Mouse (Mus musculus): Measurements from ENCODE around the gene Grid1. TPM values are rescaled to one million over a fixed set of nuclear protein-coding genes. Genes with fewer than 3 reads are reported as not detected.

Grid1 gene
- polyA plus RNA-seq, 1 experiment from 2014 or later: 0.65 TPM

DNA sequence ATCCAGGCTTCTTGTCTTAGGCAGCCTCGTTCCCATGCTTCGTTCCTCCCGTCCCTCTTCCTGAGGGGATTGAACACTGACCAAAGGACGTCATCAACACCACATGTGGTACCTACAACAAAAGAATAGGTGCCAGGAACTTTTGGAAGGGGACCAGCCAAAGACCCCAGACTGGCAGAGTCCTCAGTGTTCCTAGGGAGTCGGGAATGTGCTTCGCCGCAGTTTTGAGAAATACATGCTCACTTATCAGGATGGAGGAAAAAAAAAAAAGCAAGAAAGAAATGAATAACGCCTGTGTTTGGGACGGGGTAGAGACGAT, 8.5 kb upstream of the Grid1 start:
- WGBS: 73% methylated on average over 10 of the region's 10 CpGs
- H3K9me3 ChIP-seq: no peaks in the 10 kb centered on the region
- no peak overlapping the region for H3K4me3 ChIP-seq
- no peak overlapping the region for H3K4me2 ChIP-seq (replicated peaks)
- H3K4me1 ChIP-seq: no peaks in the 10 kb centered on the region
- peaks cover 15% of the 10 kb centered on the region for H3K27me3 ChIP-seq
- no peak overlapping the region for H3K27ac ChIP-seq
- no peak for ATAC-seq (ENCODE audit: insufficient number of reproducible peaks, insufficient read depth, low FRiP score, low TSS enrichment)
- no peaks in the 10 kb centered on the region for H3K36me3 ChIP-seq
- no peak overlapping the region for H3K9ac ChIP-seq

DNA sequence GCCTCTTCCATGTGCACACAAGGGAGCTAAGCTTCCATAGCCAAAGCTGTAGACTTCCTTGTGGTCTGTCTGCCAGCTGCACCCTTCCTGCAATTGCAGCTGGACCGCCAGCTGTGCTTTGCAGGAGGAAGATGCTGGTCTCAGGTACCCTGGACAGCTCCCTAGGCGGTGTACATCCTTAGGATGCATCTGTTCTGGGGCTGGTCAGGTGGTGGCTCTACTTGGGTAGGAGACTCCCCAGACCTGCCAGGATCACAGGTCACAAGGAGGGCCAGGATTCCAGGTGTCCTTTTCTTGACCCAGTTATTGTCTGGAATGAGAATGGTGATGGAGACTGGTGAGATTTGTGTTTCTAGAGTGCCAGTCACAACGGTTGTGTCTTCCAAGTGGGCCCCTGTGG, 3.6 kb upstream of the Grid1 start:
- no peak overlapping the region for H3K4me2 ChIP-seq (replicated peaks)
- peaks cover 63% of the 10 kb centered on the region for H3K27me3 ChIP-seq
- no peak overlapping the region for H3K9ac ChIP-seq
- 43% methylated on average over 3 of the region's 3 CpGs for WGBS
- H3K4me1 ChIP-seq: peaks cover 14% of the 10 kb centered on the region
- H3K27ac ChIP-seq: no peak overlapping the region
- no peaks in the 10 kb centered on the region for H3K9me3 ChIP-seq
- ATAC-seq (ENCODE audit: insufficient number of reproducible peaks, insufficient read depth, low FRiP score, low TSS enrichment): no peak
- H3K36me3 ChIP-seq: no peaks in the 10 kb centered on the region
- H3K4me3 ChIP-seq: no peak overlapping the region

DNA sequence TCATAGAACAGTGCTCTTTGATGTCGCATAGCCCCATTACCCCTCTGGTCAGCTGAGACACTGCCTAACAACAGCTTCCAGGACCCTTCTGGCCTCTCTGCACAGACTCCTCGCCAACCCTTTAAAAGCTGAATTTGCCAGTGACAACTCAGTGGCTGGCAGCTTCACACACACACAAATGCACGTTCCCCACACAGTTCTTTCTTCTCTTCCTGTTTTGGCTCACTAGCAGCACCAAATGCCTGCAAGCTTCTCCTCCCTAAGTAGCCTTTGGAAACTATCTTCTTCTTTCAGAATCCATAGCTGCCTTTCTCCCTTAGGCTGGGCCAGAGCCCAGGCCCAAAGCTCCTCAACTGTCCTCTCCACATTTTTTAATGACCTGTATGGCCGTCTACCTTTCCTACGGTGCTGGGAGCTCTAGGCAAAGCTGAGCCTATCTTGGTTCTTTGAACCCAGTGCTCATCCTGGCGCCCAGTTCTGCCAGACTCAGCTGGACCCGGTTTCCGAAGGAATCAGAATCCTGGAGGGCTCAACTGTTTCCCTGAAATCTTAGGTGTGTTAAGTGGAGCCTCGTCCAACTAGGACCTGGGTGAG, 1.4 kb upstream of the Grid1 start:
- H3K27me3 ChIP-seq: peaks cover 85% of the 10 kb centered on the region
- ATAC-seq (ENCODE audit: insufficient number of reproducible peaks, insufficient read depth, low FRiP score, low TSS enrichment): no peak
- H3K4me1 ChIP-seq: peaks cover 22% of the 10 kb centered on the region
- WGBS: 2% methylated on average over 9 of the region's 9 CpGs
- no peak overlapping the region for H3K27ac ChIP-seq
- no peaks in the 10 kb centered on the region for H3K36me3 ChIP-seq
- H3K9me3 ChIP-seq: no peaks in the 10 kb centered on the region
- no peak overlapping the region for H3K9ac ChIP-seq
- no peak overlapping the region for H3K4me2 ChIP-seq (replicated peaks)
- H3K4me3 ChIP-seq: peak overlapping the region; percentile 56; the same call in 1 of the 2 replicates

DNA sequence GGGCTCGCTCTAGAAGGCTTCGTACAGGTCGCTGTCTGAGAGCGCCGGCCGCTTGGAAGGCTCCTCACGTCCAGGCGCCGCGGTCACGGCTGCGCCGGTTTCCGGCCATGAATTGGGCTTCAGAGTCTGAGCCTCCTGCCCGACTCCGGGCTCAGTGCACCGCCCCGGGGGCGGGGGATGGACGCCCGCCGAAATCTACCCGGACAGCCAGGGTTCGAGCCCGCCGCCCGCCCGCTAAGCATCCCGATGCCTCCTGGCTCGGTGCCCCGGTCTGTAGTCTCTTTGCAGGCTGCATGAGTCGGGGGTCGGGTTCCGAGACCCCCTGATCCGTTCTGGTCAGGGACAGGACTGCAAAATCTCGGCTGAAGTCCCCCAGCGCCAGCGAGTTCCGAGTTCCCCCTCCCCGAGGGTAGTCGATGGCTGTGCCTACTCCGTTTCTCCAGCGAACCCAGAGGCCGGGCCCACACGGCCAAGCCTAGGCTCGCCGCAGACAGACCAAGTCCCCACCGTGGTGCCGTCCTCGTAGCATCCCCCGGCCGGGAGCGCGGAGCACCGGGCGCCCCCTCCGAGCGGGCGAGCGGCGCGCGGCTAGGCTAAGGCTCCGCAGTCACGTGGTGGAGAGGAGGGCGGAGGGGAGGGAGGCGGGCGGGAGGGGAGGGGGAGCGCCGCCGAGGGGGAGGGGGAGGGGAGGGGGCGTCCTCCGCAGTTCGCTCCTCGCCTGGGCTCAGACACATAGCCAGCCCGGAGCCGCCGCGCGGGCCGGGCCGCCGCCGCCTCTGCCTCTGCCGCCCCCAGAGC, 588 bp upstream of the Grid1 start:
- H3K4me1 ChIP-seq: peaks cover 22% of the 10 kb centered on the region
- no peaks in the 10 kb centered on the region for H3K9me3 ChIP-seq
- WGBS: 1% methylated on average over 62 of the region's 85 CpGs
- no peaks in the 10 kb centered on the region for H3K36me3 ChIP-seq
- H3K4me2 ChIP-seq (replicated peaks): peak overlapping the region; percentile 65
- peak; percentile 78 for ATAC-seq (ENCODE audit: insufficient number of reproducible peaks, insufficient read depth, low FRiP score, low TSS enrichment)
- H3K27ac ChIP-seq: no peak overlapping the region
- peak overlapping the region; percentile 63 for H3K9ac ChIP-seq
- H3K27me3 ChIP-seq: peaks cover 93% of the 10 kb centered on the region
- peak overlapping the region; percentile 56 for H3K4me3 ChIP-seq

DNA sequence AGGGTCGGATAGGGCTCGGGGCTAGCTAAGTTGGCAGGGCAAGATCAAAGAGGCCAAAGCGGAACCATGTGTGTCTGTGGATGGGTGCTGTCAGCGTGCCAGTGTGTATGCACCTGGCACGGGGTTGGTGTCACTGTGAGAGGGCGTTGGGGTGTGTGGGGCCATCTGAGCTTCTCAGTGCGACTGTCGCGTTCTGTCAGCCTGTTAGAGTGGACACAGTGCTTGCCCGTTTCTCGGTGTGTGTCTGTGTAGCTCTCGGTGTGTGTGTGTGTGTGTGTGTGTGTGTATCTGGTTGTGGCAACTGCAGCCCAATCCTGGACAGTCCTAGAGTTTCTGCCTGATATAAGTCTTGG, 721 bp downstream of the Grid1 start:
- no peak for ATAC-seq (ENCODE audit: insufficient number of reproducible peaks, insufficient read depth, low FRiP score, low TSS enrichment)
- peak overlapping the region; percentile 63 for H3K9ac ChIP-seq
- H3K27me3 ChIP-seq: peaks cover 94% of the 10 kb centered on the region
- peak overlapping the region; percentile 65 for H3K4me2 ChIP-seq (replicated peaks)
- no peak overlapping the region for H3K27ac ChIP-seq
- under 1% methylated on average over 12 of the region's 12 CpGs for WGBS
- peaks cover 22% of the 10 kb centered on the region for H3K4me1 ChIP-seq
- H3K9me3 ChIP-seq: no peaks in the 10 kb centered on the region
- H3K36me3 ChIP-seq: no peaks in the 10 kb centered on the region
- peak overlapping the region; percentile 56 for H3K4me3 ChIP-seq

DNA sequence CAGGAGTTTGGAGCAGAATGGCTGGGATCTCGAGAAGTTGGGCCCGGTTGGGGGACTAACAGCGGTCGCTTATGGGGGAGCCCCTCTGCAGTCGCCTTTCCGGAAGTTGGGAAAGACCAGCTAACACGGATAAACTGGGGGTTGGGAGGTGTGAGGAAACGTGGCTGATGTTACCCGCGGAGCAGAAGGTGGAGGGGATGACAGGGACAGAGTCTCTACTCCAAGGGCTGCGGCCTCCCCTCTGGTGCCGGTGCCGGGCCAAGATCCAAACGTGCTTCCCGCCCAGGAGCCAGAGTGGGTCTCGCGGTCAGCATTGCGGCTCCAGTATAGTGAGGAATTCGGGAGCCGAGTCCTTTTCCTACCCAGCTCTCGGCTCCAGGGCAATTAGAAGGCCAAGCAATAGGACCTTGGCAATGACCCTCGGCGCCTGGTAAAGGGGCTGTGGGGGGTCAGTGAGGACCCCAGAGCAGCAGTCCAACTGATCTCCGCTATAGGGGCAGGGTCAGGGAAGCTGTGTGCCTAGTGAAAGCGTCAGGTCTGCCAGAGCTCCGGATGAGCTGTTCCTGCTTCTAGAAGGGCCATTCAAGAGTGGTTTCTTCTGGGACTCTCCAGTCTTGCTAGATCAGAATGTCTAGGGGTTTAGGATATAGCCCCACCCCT, 1.4 kb downstream of the Grid1 start:
- H3K27me3 ChIP-seq: peaks cover 87% of the 10 kb centered on the region
- H3K4me1 ChIP-seq: peaks cover 22% of the 10 kb centered on the region
- H3K9ac ChIP-seq: no peak overlapping the region
- WGBS: 2% methylated on average over 26 of the region's 26 CpGs
- no peaks in the 10 kb centered on the region for H3K9me3 ChIP-seq
- H3K36me3 ChIP-seq: no peaks in the 10 kb centered on the region
- H3K27ac ChIP-seq: no peak overlapping the region
- peak overlapping the region; percentile 56 for H3K4me3 ChIP-seq
- no peak for ATAC-seq (ENCODE audit: insufficient number of reproducible peaks, insufficient read depth, low FRiP score, low TSS enrichment)
- H3K4me2 ChIP-seq (replicated peaks): peak overlapping the region; percentile 65

DNA sequence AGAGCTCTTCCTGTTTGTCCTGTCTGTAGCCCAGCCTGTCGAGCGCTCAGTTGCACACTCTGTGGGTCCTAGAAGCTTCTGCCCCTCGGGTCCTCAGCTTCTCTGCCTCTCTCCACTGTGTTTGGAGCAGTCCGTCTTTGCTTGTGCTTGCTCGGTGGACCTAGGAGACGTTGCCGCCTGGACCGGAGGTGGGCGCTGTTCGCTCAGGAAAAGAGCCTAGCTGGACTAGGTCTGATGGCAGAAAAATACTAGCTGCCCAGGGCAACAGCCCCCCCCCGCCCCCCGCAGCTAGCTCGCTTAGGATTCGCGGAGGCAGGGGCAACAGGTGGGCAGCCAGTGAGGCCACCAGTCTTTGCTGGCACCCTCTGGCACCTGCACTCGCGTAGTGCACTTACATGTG, 3.2 kb downstream of the Grid1 start:
- Histone ChIP-seq H3K27ac (no peak overlapping the region), H3K4me2 (replicated peaks) (peak overlapping the region; percentile 45), H3K9ac (no peak overlapping the region), H3K4me1 (peaks cover 22% of the 10 kb centered on the region), H3K4me3 (peak overlapping the region; percentile 28), H3K36me3 (no peaks in the 10 kb centered on the region), H3K27me3 (peaks cover 69% of the 10 kb centered on the region), H3K9me3 (no peaks in the 10 kb centered on the region)
- ATAC-seq (ENCODE audit: insufficient number of reproducible peaks, insufficient read depth, low FRiP score, low TSS enrichment): no peak
- 6% methylated on average over 17 of the region's 17 CpGs for WGBS

DNA sequence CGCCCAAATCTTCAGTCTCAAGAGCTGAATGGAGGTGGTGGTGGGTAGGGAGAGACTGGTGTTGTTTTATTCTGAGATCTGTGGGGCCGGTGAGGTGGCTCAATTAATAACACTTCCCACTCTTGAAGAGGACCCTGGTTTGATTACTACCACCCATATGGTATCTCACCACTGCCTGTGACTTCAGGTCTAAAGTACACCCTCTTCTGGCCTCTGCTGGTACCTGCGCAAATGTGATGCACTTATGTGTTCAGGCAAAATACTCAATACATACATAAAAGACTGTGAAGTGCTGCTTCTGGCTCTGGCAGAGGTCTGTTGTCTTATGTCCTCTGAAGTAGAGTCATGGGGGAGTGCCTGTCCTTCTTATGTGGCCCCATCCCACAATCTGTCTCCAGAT, 4.3 kb downstream of the Grid1 start:
- Histone ChIP-seq H3K36me3 (no peaks in the 10 kb centered on the region), H3K9me3 (no peaks in the 10 kb centered on the region), H3K9ac (no peak overlapping the region), H3K27ac (no peak overlapping the region), H3K4me3 (no peak overlapping the region), H3K4me2 (replicated peaks) (no peak overlapping the region), H3K27me3 (peaks cover 59% of the 10 kb centered on the region), H3K4me1 (peaks cover 20% of the 10 kb centered on the region)
- WGBS: 79% methylated on average over 3 of the region's 3 CpGs
- no peak for ATAC-seq (ENCODE audit: insufficient number of reproducible peaks, insufficient read depth, low FRiP score, low TSS enrichment)

DNA sequence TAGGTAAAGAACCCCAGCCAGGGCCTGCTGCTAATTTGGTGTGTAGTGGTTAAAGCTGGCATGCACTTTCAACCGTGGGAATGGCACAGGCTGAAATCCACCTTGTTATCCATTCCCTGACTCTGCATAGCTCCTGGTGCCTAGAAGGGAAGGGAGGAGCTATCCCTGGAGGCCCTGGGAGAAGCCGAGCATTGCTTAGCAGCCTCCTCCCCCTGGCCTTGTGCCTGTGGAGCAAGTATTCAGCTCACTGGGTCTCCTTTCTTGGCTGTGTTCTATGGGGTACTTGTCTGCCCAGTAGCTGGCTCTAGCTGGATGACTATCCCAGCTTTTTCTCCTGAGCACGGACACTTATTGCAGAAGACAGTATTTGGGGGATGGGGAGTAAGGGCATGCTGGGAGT, 6.0 kb downstream of the Grid1 start:
- peaks cover 42% of the 10 kb centered on the region for H3K27me3 ChIP-seq
- WGBS: 24% methylated on average over 3 of the region's 3 CpGs
- no peak overlapping the region for H3K27ac ChIP-seq
- H3K4me2 ChIP-seq (replicated peaks): no peak overlapping the region
- no peak overlapping the region for H3K9ac ChIP-seq
- ATAC-seq (ENCODE audit: insufficient number of reproducible peaks, insufficient read depth, low FRiP score, low TSS enrichment): no peak
- no peaks in the 10 kb centered on the region for H3K9me3 ChIP-seq
- H3K4me3 ChIP-seq: no peak overlapping the region
- H3K4me1 ChIP-seq: peaks cover 11% of the 10 kb centered on the region
- no peaks in the 10 kb centered on the region for H3K36me3 ChIP-seq

DNA sequence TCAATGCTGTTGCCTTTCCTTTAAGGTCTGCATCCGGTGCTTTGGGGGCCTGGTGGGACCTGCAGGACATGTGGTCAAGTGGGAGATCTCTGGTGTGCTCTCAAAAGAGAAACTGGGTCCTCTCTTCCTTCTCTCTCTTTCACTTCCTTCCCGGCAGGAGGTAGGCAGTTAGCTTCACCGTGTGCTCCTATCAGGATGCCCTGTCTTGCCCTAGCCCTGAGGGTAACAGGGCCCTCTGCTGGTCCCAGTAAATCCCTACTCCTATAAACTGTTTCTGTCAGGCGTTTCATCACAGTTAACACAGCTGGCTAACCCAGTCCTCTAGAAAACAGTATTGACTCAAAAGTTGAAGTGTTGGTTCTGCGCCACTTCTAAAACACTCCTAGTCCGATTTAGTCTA, 9.9 kb downstream of the Grid1 start:
- 57% methylated on average over 6 of the region's 6 CpGs for WGBS
- H3K4me2 ChIP-seq (replicated peaks): no peak overlapping the region
- H3K27ac ChIP-seq: no peak overlapping the region
- no peak overlapping the region for H3K9ac ChIP-seq
- H3K4me3 ChIP-seq: no peak overlapping the region
- ATAC-seq (ENCODE audit: insufficient number of reproducible peaks, insufficient read depth, low FRiP score, low TSS enrichment): no peak
- no peaks in the 10 kb centered on the region for H3K4me1 ChIP-seq
- H3K9me3 ChIP-seq: no peaks in the 10 kb centered on the region
- H3K36me3 ChIP-seq: no peaks in the 10 kb centered on the region
- peaks cover 6% of the 10 kb centered on the region; the same call in 1 of the 2 replicates for H3K27me3 ChIP-seq

DNA sequence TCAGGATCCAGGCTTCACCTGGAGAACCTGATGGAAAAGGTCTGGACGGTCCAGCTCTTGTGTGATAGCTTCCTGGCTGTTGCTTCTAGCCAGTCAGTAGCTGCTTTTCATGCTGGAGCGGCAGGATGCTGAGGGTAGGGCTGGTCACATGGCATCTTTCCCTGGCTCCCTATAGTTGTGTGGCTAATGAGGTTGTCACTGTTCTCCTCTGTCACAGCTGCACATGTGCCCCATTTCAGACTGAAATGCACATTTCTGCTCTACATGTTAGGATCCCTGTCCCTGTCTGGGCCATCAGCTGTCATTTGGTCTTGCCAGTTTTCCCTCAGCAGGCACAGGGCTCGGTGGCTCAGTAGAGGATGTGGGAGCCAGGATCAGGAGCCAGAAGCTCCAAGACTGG, 17.2 kb downstream of the Grid1 start:
- no peak for ATAC-seq (ENCODE audit: insufficient number of reproducible peaks, insufficient read depth, low FRiP score, low TSS enrichment)
- 71% methylated on average over 3 of the region's 3 CpGs for WGBS
- H3K4me2 ChIP-seq (replicated peaks): no peak overlapping the region

DNA sequence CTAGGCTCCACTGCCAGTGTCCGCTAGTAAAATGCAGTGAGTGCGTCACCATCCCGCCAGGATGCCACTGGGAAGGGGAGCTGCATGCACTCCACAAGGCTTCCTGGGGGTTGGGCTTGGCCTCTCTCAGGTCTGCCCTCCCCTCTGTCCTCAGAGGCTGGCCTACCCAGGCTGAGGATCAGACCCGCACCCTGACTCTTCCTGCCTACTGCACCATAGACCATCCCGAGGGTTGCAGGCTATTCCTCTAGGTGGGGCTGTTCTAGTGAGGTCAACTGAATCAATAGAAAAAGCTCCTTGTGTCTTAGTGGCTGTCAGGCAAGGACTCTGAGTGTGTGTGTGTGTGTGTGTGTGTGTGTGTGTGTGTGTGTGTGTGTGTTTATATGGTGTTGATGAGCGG, 19.1 kb downstream of the Grid1 start:
- ATAC-seq (ENCODE audit: insufficient number of reproducible peaks, insufficient read depth, low FRiP score, low TSS enrichment): no peak
- Histone ChIP-seq H3K9ac (no peak overlapping the region), H3K36me3 (no peaks in the 10 kb centered on the region), H3K9me3 (0 out of 2 replicates have a peak, but pooled peaks cover 2% of the 10 kb centered on the region), H3K4me1 (no peaks in the 10 kb centered on the region), H3K27ac (no peak overlapping the region), H3K4me3 (no peak overlapping the region), H3K27me3 (no peaks in the 10 kb centered on the region; the same call in 1 of the 2 replicates), H3K4me2 (replicated peaks) (no peak overlapping the region)
- 62% methylated on average over 5 of the region's 6 CpGs for WGBS

More for the DNA sequence above, 17.2 kb downstream of the Grid1 start:
- Histone ChIP-seq H3K4me3 (no peak overlapping the region), H3K36me3 (no peaks in the 10 kb centered on the region), H3K27ac (no peak overlapping the region), H3K9ac (no peak overlapping the region), H3K9me3 (no peaks in the 10 kb centered on the region), H3K4me1 (no peaks in the 10 kb centered on the region), H3K27me3 (no peaks in the 10 kb centered on the region; the same call in 1 of the 2 replicates)

Data from embryonic facial prominence, embryonic 12.5 days (tissue).